Mouse (Mus musculus) myocyte (in vitro differentiated cells): ENCODE measurements at regions not wholly inside any gene's neighbourhood (a gene's known extent, or its start where the extent isn't known, plus 50 kb on each side); places are given as distances from the start of the nearest gene placed in this dataset.

Experiments
- H3K27me3 ChIP-seq: one replicate; pipeline ENCODE4 v1.6.1; 2011; ENCODE audit not compliant: control insufficient read depth, insufficient read depth, insufficient read length
- H3K36me3 ChIP-seq: one replicate; pipeline ENCODE4 v1.6.1; 2011; ENCODE audit not compliant: control insufficient read depth, insufficient read depth
- H3K4me2 ChIP-seq: one replicate; pipeline ENCODE4 v1.6.1; 2011; ENCODE audit warnings: low read depth, control low read depth
- H3K4me3 ChIP-seq: one replicate; pipeline ENCODE4 v1.5.1; 2011; ENCODE audit warnings: mild to moderate bottlenecking, control low read depth, moderate library complexity
- H3K79me2 ChIP-seq: one replicate; pipeline ENCODE4 v1.6.1; 2011; ENCODE audit not compliant: control insufficient read depth, insufficient read depth
- H3ac ChIP-seq: one replicate; pipeline ENCODE4 v1.6.1; 2011; ENCODE audit not compliant: control insufficient read depth, insufficient read length
- CEBPB ChIP-seq: IDR thresholded peaks from 2 replicates; pipeline ENCODE4 v1.6.1; 2011; ENCODE audit warnings: mild to moderate bottlenecking, moderate library complexity; ENCODE audit not compliant: poor library complexity, insufficient read depth, severe bottlenecking
- E2F4 ChIP-seq: IDR thresholded peaks from one replicate; pipeline ENCODE4 v1.6.1; 2011; ENCODE audit warnings: mild to moderate bottlenecking, control low read depth, moderate library complexity; ENCODE audit not compliant: insufficient read depth
- MAX ChIP-seq: IDR thresholded peaks from one replicate; pipeline ENCODE4 v1.6.1; 2011; ENCODE audit warnings: low read depth, mild to moderate bottlenecking, control low read depth
- MYOD1 ChIP-seq, 3 experiments: IDR thresholded peaks; one replicate each; pipeline ENCODE4 v1.6.1; 2011; ENCODE audit warnings: control low read depth in 2 of 3, low read depth in 2 of 3, mild to moderate bottlenecking in 2 of 3, moderate library complexity in 1 of 3; ENCODE audit not compliant: insufficient read length in 2 of 3, control insufficient read depth in 1 of 3
- MYOG ChIP-seq, 3 experiments: IDR thresholded peaks; one replicate each; pipeline ENCODE4 v1.6.1; 2011; ENCODE audit warnings: control low read depth in 2 of 3, low read depth in 2 of 3, mild to moderate bottlenecking in 2 of 3; ENCODE audit not compliant: insufficient read length in 2 of 3, control insufficient read depth in 1 of 3, insufficient read depth in 1 of 3
- POLR2A ChIP-seq: IDR thresholded peaks from one replicate; pipeline ENCODE4 v1.6.1; 2011; ENCODE audit warnings: low read depth, mild to moderate bottlenecking, control low read depth, moderate library complexity; ENCODE audit not compliant: insufficient read length
- POLR2AphosphoS2 ChIP-seq: IDR thresholded peaks from one replicate; pipeline ENCODE4 v1.6.1; 2011; ENCODE audit warnings: low read depth, control low read depth; ENCODE audit not compliant: insufficient read length
- REST ChIP-seq: IDR thresholded peaks from one replicate; pipeline ENCODE4 v1.6.1; 2011; ENCODE audit warnings: mild to moderate bottlenecking, control low read depth, moderate library complexity; ENCODE audit not compliant: insufficient read depth, insufficient read length
- SRF ChIP-seq: IDR thresholded peaks from one replicate; pipeline ENCODE4 v1.6.1; 2011; ENCODE audit warnings: low read depth; ENCODE audit not compliant: control insufficient read depth, insufficient read length
- TCF12 ChIP-seq: IDR thresholded peaks from one replicate; pipeline ENCODE4 v1.6.1; 2011; ENCODE audit warnings: mild to moderate bottlenecking, control low read depth; ENCODE audit not compliant: poor library complexity, insufficient read depth, severe bottlenecking
- TCF3 ChIP-seq: IDR thresholded peaks from one replicate; pipeline ENCODE4 v1.6.1; 2011; ENCODE audit warnings: low read depth, control low read depth; ENCODE audit not compliant: insufficient read length
- USF1 ChIP-seq: IDR thresholded peaks from one replicate; pipeline ENCODE4 v1.6.1; 2011; ENCODE audit warnings: low read depth, mild to moderate bottlenecking, control low read depth, moderate library complexity

GRCm38 (mm10) chr16:77914160-77915070 is 312.5 kb upstream of the Gm11146 start:
- H3ac ChIP-seq = no peak overlapping the region

DNA sequence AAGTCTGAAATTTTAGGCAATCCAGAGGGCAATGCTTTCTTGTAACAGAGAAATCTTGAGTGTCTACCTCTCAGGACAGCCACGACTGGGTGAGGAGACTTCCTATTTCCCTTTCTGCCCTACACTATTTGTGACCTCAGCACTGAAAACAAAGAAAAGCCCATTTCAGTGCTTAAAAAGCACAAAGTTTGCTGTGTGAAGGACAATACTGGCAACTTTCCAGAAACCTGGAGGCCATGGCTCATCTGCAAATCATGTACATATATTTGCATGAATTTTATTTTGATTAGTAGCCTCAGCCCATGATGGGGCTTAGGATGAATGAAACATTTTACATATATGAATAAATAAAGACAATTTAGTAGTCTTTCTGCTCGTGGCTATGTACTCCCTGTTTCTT is 292.4 kb upstream of the Gm11146 start:
- H3K79me2 ChIP-seq = no peaks in the 10 kb centered on the region
- H3K27me3 ChIP-seq = no peaks in the 10 kb centered on the region
- no peak overlapping the region for H3ac ChIP-seq
- no peak overlapping the region for H3K4me2 ChIP-seq
- no peaks in the 10 kb centered on the region for H3K36me3 ChIP-seq
- no peak overlapping the region for H3K4me3 ChIP-seq
- no peak for TF ChIP-seq CEBPB
- no peak for TF ChIP-seq POLR2A
- no peak for TF ChIP-seq USF1
- TF ChIP-seq TCF3 = no peak
- no peak for TF ChIP-seq MYOG (IDR thresholded peaks at IDR 0.05; ENCODE audit: control insufficient read depth in 1 of 3, insufficient read depth in 1 of 3, insufficient read length in 2 of 3, low read depth in 2 of 3)
- TF ChIP-seq SRF = no peak

More at GRCm38 (mm10) chr16:77914160-77915070, 312.5 kb upstream of the Gm11146 start:
- Histone ChIP-seq H3K4me3 (no peak overlapping the region), H3K4me2 (no peak overlapping the region), H3K79me2 (no peaks in the 10 kb centered on the region), H3K27me3 (no peaks in the 10 kb centered on the region), H3K36me3 (no peaks in the 10 kb centered on the region)
- TF ChIP-seq TCF3 (no peak), MYOG (IDR thresholded peaks at IDR 0.05; ENCODE audit: control insufficient read depth in 1 of 3, insufficient read depth in 1 of 3, insufficient read length in 2 of 3, low read depth in 2 of 3) (no peak), SRF (no peak), E2F4 (no peak), MAX (no peak), MYOD1 (IDR thresholded peaks at IDR 0.05; ENCODE audit: control insufficient read depth in 1 of 3, insufficient read length in 2 of 3, low read depth in 2 of 3) (no peak), POLR2A (no peak), CEBPB (no peak), REST (no peak), USF1 (no peak)

- Histone ChIP-seq H3K79me2 (no peaks in the 10 kb centered on the region), H3K27me3 (no peaks in the 10 kb centered on the region), H3K4me3 (no peak overlapping the region), H3K4me2 (no peak overlapping the region), H3K36me3 (no peaks in the 10 kb centered on the region), H3ac (no peak overlapping the region)
- TF ChIP-seq SRF (no peak), CEBPB (no peak), TCF3 (no peak), MYOD1 (IDR thresholded peaks at IDR 0.05; ENCODE audit: control insufficient read depth in 1 of 3, insufficient read length in 2 of 3, low read depth in 2 of 3) (no peak), POLR2A (no peak), USF1 (no peak), POLR2AphosphoS2 (no peak), TCF12 (no peak), REST (no peak), E2F4 (no peak), MAX (no peak), MYOG (IDR thresholded peaks at IDR 0.05; ENCODE audit: control insufficient read depth in 1 of 3, insufficient read depth in 1 of 3, insufficient read length in 2 of 3, low read depth in 2 of 3) (no peak)
Measured at GRCm38 (mm10) chr16:77893690-77894089, 291.8 kb upstream of the Gm11146 start.

DNA sequence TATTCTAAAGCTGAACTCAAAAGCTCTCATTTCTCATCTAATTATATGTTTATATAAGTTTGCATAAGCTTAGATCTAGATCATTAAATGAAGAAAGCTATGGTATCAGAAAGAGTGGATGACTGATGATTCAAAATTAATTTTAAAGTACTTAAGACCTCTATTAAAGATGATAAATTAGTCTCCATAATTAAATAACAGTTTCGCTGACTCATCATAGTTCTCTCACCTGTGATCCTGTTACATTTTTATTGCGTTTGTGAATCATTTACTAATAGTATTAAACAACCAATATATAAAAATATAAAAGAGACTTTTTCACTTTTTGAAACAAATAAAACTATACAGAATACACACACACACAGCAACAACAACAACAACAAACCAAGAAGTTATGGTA is 290.8 kb upstream of the Gm11146 start:
- Histone ChIP-seq H3K27me3 (no peaks in the 10 kb centered on the region), H3K4me3 (no peak overlapping the region), H3K4me2 (no peak overlapping the region), H3K79me2 (no peaks in the 10 kb centered on the region), H3K36me3 (no peaks in the 10 kb centered on the region), H3ac (no peak overlapping the region)
- TF ChIP-seq REST = no peak
- TF ChIP-seq TCF3 = no peak
- TF ChIP-seq USF1 = no peak
- TF ChIP-seq MYOG (IDR thresholded peaks at IDR 0.05; ENCODE audit: control insufficient read depth in 1 of 3, insufficient read depth in 1 of 3, insufficient read length in 2 of 3, low read depth in 2 of 3) = no peak
- TF ChIP-seq TCF12 = no peak
- no peak for TF ChIP-seq E2F4
- no peak for TF ChIP-seq MAX
- TF ChIP-seq CEBPB = no peak
- TF ChIP-seq POLR2A = no peak
- no peak for TF ChIP-seq POLR2AphosphoS2
- no peak for TF ChIP-seq SRF
- TF ChIP-seq MYOD1 (IDR thresholded peaks at IDR 0.05; ENCODE audit: control insufficient read depth in 1 of 3, insufficient read length in 2 of 3, low read depth in 2 of 3) = no peak
